Comparison of ENCODE assay signal across 8 mouse cellular contexts in the genomic region with DNA sequence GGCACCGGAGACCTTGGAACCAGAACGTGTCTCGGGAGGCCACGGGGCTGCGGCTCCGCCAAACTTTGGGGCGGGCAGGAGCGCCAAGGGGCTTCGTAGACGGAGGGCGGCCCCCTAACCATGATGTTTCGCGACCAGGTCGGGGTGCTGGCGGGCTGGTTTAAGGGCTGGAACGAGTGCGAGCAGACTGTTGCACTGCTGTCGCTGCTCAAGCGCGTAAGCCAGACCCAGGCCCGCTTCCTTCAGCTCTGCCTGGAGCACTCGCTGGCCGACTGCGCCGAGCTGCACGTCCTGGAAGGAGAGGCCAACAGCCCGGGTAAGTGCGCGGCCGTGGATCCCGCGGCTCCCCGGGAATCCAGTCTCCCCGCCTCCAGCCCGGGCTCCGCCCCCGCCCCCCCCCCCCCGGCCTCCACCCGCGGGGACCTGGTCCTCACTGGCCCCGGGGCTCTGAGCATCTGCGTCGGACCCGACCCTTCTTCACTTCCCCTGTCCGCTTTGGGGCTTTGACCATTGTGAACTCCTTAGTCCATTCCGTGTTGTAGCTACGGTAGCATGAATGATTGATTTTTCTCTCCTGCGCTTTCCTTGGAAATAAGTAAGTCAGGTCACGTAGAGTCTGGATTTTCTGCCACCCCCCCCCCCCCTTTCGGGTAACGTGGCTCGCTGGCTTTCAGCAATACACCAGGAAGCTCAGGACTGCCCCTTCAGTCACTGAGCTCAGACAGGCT. TPM values are rescaled to one million over a fixed set of nuclear protein-coding genes. Genes with fewer than 3 reads are reported as not detected.
A peak's percentile ranks its signal among the peaks of the same experiment; 100 is the strongest.
DNase-seq lines count a peak whose midpoint lies in the region; ATAC-seq lines count a peak whose summit lies in the region.

No protein-coding gene starts in this region.

- under 1% methylated on average over 41 of the region's 52 CpGs for WGBS in hindbrain, embryonic 13.5 days

- H3K9ac ChIP-seq in hindbrain, embryonic 13.5 days: peak overlapping the region; percentile 77

- H3K27me3 ChIP-seq in hindbrain, embryonic 13.5 days: peaks cover 16% of the 10 kb centered on the region

- no peaks in the 10 kb centered on the region for H3K36me3 ChIP-seq in hindbrain, embryonic 13.5 days

- no peaks in the 10 kb centered on the region for H3K9me3 ChIP-seq in hindbrain, embryonic 13.5 days

- peak; percentile 77 for ATAC-seq in hindbrain, embryonic 13.5 days (ENCODE audit: low FRiP score)

- peak; percentile 72 for DNase-seq in ZHBTc4 (ENCODE audit: low read depth, low spot score)
- peak; percentile 60 to 68 for DNase-seq in cerebellum, postnatal 14 days
- peak; percentile 51 to 65 for DNase-seq in frontal cortex, postnatal 36 days (ENCODE audit: low spot score in 2 of 2)
- DNase-seq in layer of hippocampus, postnatal 36 days: peak; percentile 43 to 45
- peak; percentile 56 for DNase-seq in lung, postnatal 14 days
- DNase-seq in right cerebral cortex, postnatal 14 days: peak; percentile 52
- no peak for DNase-seq in c-Kit-positive CD71-positive TER-119-positive erythroid progenitor cells, embryonic 14.5 days (ENCODE audit: low spot score)

- H3K4me2 ChIP-seq in hindbrain, embryonic 13.5 days: peak overlapping the region; percentile 94

- peak overlapping the region; percentile 84 for H3K27ac ChIP-seq in hindbrain, embryonic 13.5 days

- H3K4me3 ChIP-seq in hindbrain, embryonic 13.5 days: peak overlapping the region; percentile 60

- H3K4me1 ChIP-seq in hindbrain, embryonic 13.5 days (replicated peaks): peaks cover 32% of the 10 kb centered on the region

RNA-seq across cellular contexts. Expression of a gene that starts 2.2 kb away (rescaled TPM):
- polyA plus RNA-seq in hindbrain, embryonic 13.5 days (2015; fragmentation: Nextera tagmentation; extraction: Ambion mirVana): 3.6 and 3.9 TPM in 2 replicates
- total RNA-seq in layer of hippocampus, postnatal 36 days (2021): 10 to 100 TPM; 11.3 to 13.0 TPM

RNA-seq across cellular contexts. Expression of a gene that starts 52.9 kb away (rescaled TPM):
- 19.5 and 23.4 TPM in 2 replicates for polyA plus RNA-seq in hindbrain, embryonic 13.5 days (2015; fragmentation: Nextera tagmentation; extraction: Ambion mirVana)
- 10 to 100 TPM; 24.1 to 24.3 TPM for total RNA-seq in layer of hippocampus, postnatal 36 days (2021)
